Mouse (Mus musculus): ENCODE results near the gene Gm11011. TPM values are rescaled to one million over a fixed set of nuclear protein-coding genes. Genes with fewer than 3 reads are reported as not detected.

The Gm11011 gene
- polyA plus RNA-seq, 1 experiment from 2014 or later, result not detected

DNA sequence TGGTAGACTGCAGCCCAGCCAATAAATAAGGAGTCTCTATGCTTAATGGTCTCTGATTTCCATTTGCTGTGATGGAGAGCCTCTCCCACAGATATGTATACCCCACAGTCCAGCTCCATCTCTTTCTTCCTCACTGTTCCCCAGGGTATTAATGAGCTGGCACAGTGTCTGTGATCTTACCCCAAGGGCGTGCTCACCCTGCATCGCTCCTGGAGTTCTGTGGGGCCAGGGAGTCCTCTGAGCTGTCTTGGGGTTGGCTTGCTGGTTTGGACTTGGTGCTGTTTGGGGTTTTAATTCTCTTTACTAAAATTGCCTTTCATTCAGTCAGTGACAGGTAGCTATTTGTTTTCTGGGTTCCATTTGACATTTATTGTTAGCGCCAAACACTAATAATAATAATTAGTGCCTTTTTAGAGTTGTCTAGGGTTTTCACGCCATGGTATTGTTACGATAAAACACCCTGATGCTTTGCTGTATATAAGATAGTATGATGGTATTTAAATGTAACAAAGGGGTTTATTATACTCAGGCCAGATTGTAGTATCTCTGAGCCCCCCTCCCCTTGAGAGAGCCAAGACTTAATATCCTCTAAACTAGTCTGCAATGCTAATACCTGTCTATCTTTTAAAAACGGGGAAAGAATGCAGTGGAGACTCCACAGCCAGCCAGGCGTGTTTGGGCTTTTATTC is 9.9 kb downstream of the Gm11011 start:
- ATAC-seq (ENCODE audit: low read depth), result no peak
- Histone ChIP-seq H3K4me3 (ENCODE audit: low read depth, low read length) (no peak overlapping the region), H3K36me3 (ENCODE audit: control insufficient read depth, insufficient read depth) (no peaks in the 10 kb centered on the region), H3K9ac (ENCODE audit: low read depth, low read length) (no peak overlapping the region), H3K4me2 (ENCODE audit: low read depth, low read length) (no peak overlapping the region), H3K9me3 (replicated peaks; ENCODE audit: control insufficient read depth, low read length) (no peaks in the 10 kb centered on the region), H3K4me1 (ENCODE audit: control insufficient read depth, low read depth, low read length) (no peaks in the 10 kb centered on the region), H3K27ac (ENCODE audit: low read length) (no peak overlapping the region), H3K27me3 (ENCODE audit: control insufficient read depth, insufficient read depth, low read depth, low read length) (no peaks in the 10 kb centered on the region)
- 70% methylated on average over 7 of the region's 7 CpGs for WGBS (ENCODE audit: insufficient replicate concordance)

DNA sequence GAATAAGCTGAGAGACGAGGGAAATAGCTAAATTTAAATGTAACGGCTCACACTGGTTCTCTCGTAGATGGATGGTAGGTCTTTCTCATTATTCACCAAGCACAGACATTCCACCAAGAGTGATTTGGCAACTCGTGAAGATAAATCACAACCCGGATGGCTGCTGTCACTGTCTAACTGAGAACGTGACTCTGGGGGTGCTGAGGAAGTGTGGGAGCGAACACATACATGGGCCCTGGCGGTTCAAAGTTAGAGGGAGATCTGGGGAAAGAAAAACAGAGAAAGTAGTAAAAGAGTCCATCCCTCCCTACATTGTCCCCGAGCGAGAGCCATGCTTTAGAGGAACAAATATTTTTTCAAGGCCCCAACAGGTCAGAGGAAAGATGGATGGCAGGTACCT is 17.5 kb downstream of the Gm11011 start:
- no peak overlapping the region for H3K9ac ChIP-seq (ENCODE audit: low read depth, low read length)
- no peak overlapping the region for H3K4me2 ChIP-seq (ENCODE audit: low read depth, low read length)
- H3K9me3 ChIP-seq (replicated peaks; ENCODE audit: control insufficient read depth, low read length), result no peaks in the 10 kb centered on the region
- no peak overlapping the region for H3K4me3 ChIP-seq (ENCODE audit: low read depth, low read length)
- H3K27me3 ChIP-seq (ENCODE audit: control insufficient read depth, insufficient read depth, low read depth, low read length), result no peaks in the 10 kb centered on the region
- H3K4me1 ChIP-seq (ENCODE audit: control insufficient read depth, low read depth, low read length), result no peaks in the 10 kb centered on the region
- ATAC-seq (ENCODE audit: low read depth), result no peak
- no peak overlapping the region for H3K27ac ChIP-seq (ENCODE audit: low read length)
- WGBS (ENCODE audit: insufficient replicate concordance), result 54% methylated on average over 10 of the region's 10 CpGs
- no peaks in the 10 kb centered on the region for H3K36me3 ChIP-seq (ENCODE audit: control insufficient read depth, insufficient read depth)

DNA sequence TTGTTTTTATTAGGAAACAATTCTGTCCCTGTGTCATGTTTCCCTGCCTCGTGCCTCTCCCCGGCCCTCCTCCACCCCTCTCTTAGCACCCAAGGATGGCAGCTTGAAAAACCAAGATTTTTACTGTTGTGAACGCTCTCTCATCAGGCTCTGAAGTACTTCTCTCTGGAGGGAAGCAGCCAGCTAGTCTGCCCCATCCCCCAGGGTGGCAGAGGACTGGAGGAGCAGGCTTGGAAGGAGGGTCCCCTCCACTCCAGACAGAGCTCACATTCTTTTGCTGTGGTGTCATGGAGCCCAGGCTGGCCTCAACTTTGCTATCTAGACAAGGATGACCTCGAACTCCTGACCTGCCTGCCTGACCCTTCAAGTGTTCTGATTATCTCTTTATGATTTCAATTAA is 21.4 kb downstream of the Gm11011 start:
- H3K4me3 ChIP-seq (ENCODE audit: low read depth, low read length), result no peak overlapping the region
- H3K9ac ChIP-seq (ENCODE audit: low read depth, low read length), result no peak overlapping the region
- ATAC-seq (ENCODE audit: low read depth), result no peak
- no peaks in the 10 kb centered on the region for H3K27me3 ChIP-seq (ENCODE audit: control insufficient read depth, insufficient read depth, low read depth, low read length)
- no peaks in the 10 kb centered on the region for H3K4me1 ChIP-seq (ENCODE audit: control insufficient read depth, low read depth, low read length)
- H3K27ac ChIP-seq (ENCODE audit: low read length), result no peak overlapping the region
- no peaks in the 10 kb centered on the region for H3K36me3 ChIP-seq (ENCODE audit: control insufficient read depth, insufficient read depth)
- H3K9me3 ChIP-seq (replicated peaks; ENCODE audit: control insufficient read depth, low read length), result no peaks in the 10 kb centered on the region
- WGBS (ENCODE audit: insufficient replicate concordance), result 55% methylated on average over 4 of the region's 4 CpGs
- H3K4me2 ChIP-seq (ENCODE audit: low read depth, low read length), result no peak overlapping the region

GRCm38 (mm10) chr2:169565751-169566150 is 21.8 kb downstream of the Gm11011 start:
- Histone ChIP-seq H3K9ac (ENCODE audit: low read depth, low read length) (no peak overlapping the region), H3K4me1 (ENCODE audit: control insufficient read depth, low read depth, low read length) (no peaks in the 10 kb centered on the region), H3K36me3 (ENCODE audit: control insufficient read depth, insufficient read depth) (no peaks in the 10 kb centered on the region), H3K27me3 (ENCODE audit: control insufficient read depth, insufficient read depth, low read depth, low read length) (no peaks in the 10 kb centered on the region), H3K27ac (ENCODE audit: low read length) (no peak overlapping the region), H3K9me3 (replicated peaks; ENCODE audit: control insufficient read depth, low read length) (no peaks in the 10 kb centered on the region), H3K4me3 (ENCODE audit: low read depth, low read length) (no peak overlapping the region), H3K4me2 (ENCODE audit: low read depth, low read length) (no peak overlapping the region)
- ATAC-seq (ENCODE audit: low read depth), result no peak
- WGBS (ENCODE audit: insufficient replicate concordance), result 68% methylated on average over 7 of the region's 7 CpGs

DNA sequence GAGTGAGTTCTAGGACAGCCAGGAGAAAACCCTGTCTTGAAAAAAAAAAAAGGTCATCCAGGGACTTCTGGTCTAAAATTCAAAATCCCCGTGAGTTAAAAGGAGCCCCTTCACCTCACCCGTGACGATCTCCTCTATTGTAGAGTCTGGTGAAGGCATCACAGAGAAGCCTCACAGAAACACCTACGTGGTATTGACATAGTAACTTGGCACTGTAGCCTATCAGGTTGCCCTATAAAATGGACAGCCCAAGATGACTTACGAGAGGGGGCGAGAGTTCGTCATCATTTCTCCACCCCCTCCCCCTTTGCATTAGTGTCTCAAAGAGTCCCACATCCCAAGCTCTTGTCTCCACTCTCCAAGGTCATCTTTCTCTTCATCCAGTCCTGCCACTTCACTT is 41.9 kb downstream of the Gm11011 start:
- ATAC-seq (ENCODE audit: low read depth), result no peak
- Histone ChIP-seq H3K27ac (ENCODE audit: low read length) (no peak overlapping the region), H3K9me3 (replicated peaks; ENCODE audit: control insufficient read depth, low read length) (no peaks in the 10 kb centered on the region), H3K36me3 (ENCODE audit: control insufficient read depth, insufficient read depth) (no peaks in the 10 kb centered on the region), H3K9ac (ENCODE audit: low read depth, low read length) (no peak overlapping the region), H3K4me2 (ENCODE audit: low read depth, low read length) (no peak overlapping the region), H3K4me3 (ENCODE audit: low read depth, low read length) (no peak overlapping the region), H3K27me3 (ENCODE audit: control insufficient read depth, insufficient read depth, low read depth, low read length) (no peaks in the 10 kb centered on the region), H3K4me1 (ENCODE audit: control insufficient read depth, low read depth, low read length) (no peaks in the 10 kb centered on the region)
- WGBS (ENCODE audit: insufficient replicate concordance), result 63% methylated on average over 7 of the region's 7 CpGs

DNA sequence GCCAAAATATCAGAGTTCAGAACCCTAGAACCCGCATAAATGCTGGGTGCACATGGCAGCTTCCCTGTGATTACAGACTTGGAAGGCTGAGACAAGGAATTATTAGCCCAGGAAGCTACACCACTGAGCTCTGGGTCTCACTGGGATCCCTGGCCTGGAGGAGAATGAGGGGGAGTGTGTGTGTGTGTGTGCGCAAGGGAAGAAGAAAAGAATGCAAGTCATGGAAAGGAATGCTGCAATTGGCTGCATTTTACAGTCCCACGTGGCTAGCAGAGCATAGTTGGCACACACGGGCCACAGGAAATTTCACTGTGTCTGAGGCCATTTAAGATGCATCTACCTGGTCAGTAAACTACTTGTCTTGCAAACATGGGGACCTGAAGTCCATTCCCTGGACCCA is 48.6 kb downstream of the Gm11011 start:
- Histone ChIP-seq H3K4me3 (ENCODE audit: low read depth, low read length) (no peak overlapping the region), H3K9ac (ENCODE audit: low read depth, low read length) (no peak overlapping the region), H3K9me3 (replicated peaks; ENCODE audit: control insufficient read depth, low read length) (no peaks in the 10 kb centered on the region), H3K4me1 (ENCODE audit: control insufficient read depth, low read depth, low read length) (no peaks in the 10 kb centered on the region), H3K36me3 (ENCODE audit: control insufficient read depth, insufficient read depth) (no peaks in the 10 kb centered on the region), H3K27me3 (ENCODE audit: control insufficient read depth, insufficient read depth, low read depth, low read length) (no peaks in the 10 kb centered on the region), H3K27ac (ENCODE audit: low read length) (no peak overlapping the region), H3K4me2 (ENCODE audit: low read depth, low read length) (no peak overlapping the region)
- 57% methylated on average over 4 of the region's 4 CpGs for WGBS (ENCODE audit: insufficient replicate concordance)
- ATAC-seq (ENCODE audit: low read depth), result no peak

Other genes with a start within 250 kb of the Gm11011 start
- gene Tshz2, start 45.3 kb upstream of the Gm11011 start, polyA plus RNA-seq (2015; fragmentation: Nextera tagmentation; extraction: Ambion mirVana), result 0.79 and 1.0 TPM in 2 replicates